Mouse (Mus musculus): ENCODE measurements at regions not wholly inside any gene's neighbourhood (a gene's known extent, or its start where the extent isn't known, plus 50 kb on each side); places are given as distances from the start of the nearest gene placed in this dataset.

DNA sequence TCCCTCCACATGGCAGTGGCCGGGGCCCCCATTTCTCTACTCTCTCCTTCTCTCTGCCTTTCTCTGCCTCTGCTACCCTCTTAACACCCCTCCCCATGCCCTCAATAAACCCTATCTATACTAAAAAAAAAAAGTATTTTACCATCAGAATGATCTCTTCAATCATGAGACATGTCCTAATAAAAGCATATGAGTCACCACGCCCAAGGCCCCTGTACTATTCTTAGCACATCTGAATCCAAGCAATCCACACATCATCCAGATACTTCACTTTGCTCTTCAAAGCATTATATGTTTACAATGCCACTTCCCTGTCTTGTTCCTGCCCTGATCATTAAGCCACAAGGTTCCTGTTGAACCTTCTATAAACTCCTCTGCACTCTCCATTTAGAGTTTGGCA is 1245.0 kb upstream of the Dsel start:
- no peak for DNase-seq

DNA sequence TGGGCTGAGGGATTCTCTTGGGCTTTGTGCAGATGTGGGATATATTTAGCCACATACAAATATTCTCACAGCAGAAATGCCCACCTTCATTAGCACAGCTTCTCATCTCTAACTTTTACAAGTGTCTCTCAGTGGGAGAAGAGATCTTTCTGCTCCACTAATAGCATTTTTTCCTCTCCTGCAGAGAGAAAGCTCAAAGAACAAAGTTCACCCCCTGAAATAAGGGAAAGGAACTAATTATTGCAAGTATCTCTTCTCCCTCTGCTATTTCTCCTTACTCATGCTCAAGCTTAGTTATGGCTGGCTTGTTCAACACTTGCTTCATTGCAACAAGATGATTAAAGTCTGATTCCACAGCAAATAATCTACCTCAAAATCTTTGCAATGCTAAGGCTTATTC is 1231.4 kb upstream of the Dsel start:
- DNase-seq, result peak; percentile 4 to 32

DNA sequence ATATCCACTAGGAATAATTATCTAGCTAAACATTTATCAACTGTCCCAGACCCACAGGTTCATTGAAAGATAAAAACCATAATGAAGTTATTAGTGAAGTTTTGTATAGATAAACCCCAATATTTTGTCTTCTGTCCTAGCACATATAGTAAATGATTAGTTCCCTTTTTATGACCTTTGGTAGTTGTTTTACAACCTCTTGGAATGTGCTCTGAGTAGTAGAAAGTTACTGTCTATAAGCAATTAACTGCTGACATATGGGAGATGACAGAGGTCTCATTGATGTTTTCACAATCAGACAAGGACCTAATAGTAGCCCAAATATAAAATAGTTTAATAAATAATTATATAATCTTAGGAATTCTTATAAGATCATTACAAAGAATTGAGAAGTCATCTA is 1224.7 kb upstream of the Dsel start:
- no peak for DNase-seq

Data from kidney, adult 8-10 months (tissue).